Mouse (Mus musculus) forebrain, embryonic 16.5 days (tissue): ENCODE measurements at regions not wholly inside any gene's neighbourhood (a gene's known extent, or its start where the extent isn't known, plus 50 kb on each side); places are given as distances from the start of the nearest gene placed in this dataset.

Experiments
- ATAC-seq: fragments of 200-750 bp; cut with Nextera tagmentation; 2 replicates; pipeline ENCODE4 v1.8.0; 2017; ENCODE audit warnings: mild to moderate bottlenecking, moderate library complexity
- H3K27ac ChIP-seq: fragments of 300-500 bp; sonication (generic); 2 replicates; pipeline ENCODE4 v1.5.1; 2014; ENCODE audit warnings: low read length, control low read depth
- H3K27me3 ChIP-seq: fragments of 300-500 bp; sonication (generic); replicated peaks from 2 replicates; pipeline ENCODE4 v1.6.1; 2014; ENCODE audit warnings: low read length; ENCODE audit not compliant: control insufficient read depth, insufficient read depth
- H3K36me3 ChIP-seq: fragments of 300-500 bp; sonication (generic); 2 replicates; pipeline ENCODE4 v1.6.1; 2014; ENCODE audit not compliant: control insufficient read depth, insufficient read depth
- H3K4me1 ChIP-seq: fragments of 300-500 bp; sonication (generic); replicated peaks from 2 replicates; pipeline ENCODE4 v1.6.1; 2014; ENCODE audit warnings: low read length; ENCODE audit not compliant: control insufficient read depth, insufficient read depth
- H3K4me2 ChIP-seq: fragments of 300-500 bp; sonication (generic); 2 replicates; pipeline ENCODE4 v1.6.1; 2014; ENCODE audit warnings: mild to moderate bottlenecking, low read length, control low read depth
- H3K4me3 ChIP-seq: fragments of 300-500 bp; sonication (generic); replicated peaks from 2 replicates; pipeline ENCODE4 v1.5.1; 2014; ENCODE audit warnings: mild to moderate bottlenecking, low read length, control low read depth
- H3K9ac ChIP-seq: fragments of 300-500 bp; sonication (generic); replicated peaks from 2 replicates; pipeline ENCODE4 v1.6.1; 2014; ENCODE audit warnings: low read depth, low read length, control low read depth
- H3K9me3 ChIP-seq: fragments of 300-500 bp; sonication (generic); 2 replicates; pipeline ENCODE4 v1.6.1; 2016; ENCODE audit warnings: low read length; ENCODE audit not compliant: control insufficient read depth
- WGBS: fragments of 180-500 bp; shearing (Covaris S2); extraction: QIAGEN DNeasy Blood & Tissue Kit; methylation state at CpG from one replicate; pipeline ENCODE4 v1.1.7; 2014; 5-methylcytosine and 5-hydroxymethylcytosine counted together

DNA sequence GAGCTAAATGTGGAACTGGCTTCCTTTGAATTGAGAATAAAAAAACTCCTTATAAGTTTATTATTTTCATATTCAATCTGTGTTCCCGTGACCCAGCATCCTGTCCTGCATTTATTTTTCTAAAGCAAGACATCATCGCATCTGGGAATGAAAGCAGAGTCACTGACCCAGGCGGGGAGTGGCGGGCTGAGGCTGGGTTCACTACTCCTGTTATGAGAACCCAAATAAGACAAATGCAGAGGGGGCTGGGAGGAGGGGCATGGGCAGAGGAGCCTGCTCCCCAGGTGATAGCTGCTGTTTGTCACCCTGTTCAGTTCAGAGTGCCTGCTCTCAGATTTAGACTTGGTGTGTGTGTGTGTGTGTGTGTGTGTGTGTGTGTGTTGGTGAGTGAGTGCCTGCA lies 102.0 kb downstream of the Nxnl2 start:
- H3K4me3 ChIP-seq: no peak overlapping the region
- WGBS: 91% methylated on average over 4 of the region's 4 CpGs
- no peak overlapping the region for H3K4me2 ChIP-seq
- H3K9me3 ChIP-seq: no peaks in the 10 kb centered on the region; the same call in 1 of the 2 replicates
- H3K9ac ChIP-seq: no peak overlapping the region
- H3K27me3 ChIP-seq: no peaks in the 10 kb centered on the region
- no peaks in the 10 kb centered on the region for H3K36me3 ChIP-seq
- ATAC-seq: no peak
- H3K27ac ChIP-seq: no peak overlapping the region
- H3K4me1 ChIP-seq: no peaks in the 10 kb centered on the region

DNA sequence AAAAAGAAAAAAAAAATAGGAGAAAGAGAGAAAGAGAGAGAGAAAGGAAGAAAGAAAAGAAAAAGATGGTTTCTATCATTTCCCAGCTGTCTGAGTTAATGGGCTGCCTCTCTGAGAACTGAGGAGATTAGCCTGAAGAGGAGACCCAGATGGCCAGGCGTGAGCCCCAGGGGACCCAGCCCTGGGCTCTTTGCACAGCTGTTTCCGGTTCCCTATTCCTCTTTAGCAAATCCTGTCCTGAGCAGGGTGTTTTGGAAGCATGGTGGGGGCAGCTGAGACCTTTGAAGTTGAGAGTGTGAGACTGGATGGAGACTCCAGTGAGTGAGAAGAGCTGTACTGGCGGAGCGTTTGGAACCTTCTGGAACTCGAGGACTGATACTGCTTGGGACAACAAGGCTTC lies 103.8 kb downstream of the Nxnl2 start:
- H3K9ac ChIP-seq: no peak overlapping the region
- H3K9me3 ChIP-seq: no peaks in the 10 kb centered on the region; the same call in 1 of the 2 replicates
- H3K4me2 ChIP-seq: no peak overlapping the region
- H3K4me1 ChIP-seq: no peaks in the 10 kb centered on the region
- no peak overlapping the region for H3K27ac ChIP-seq
- no peaks in the 10 kb centered on the region for H3K27me3 ChIP-seq
- H3K4me3 ChIP-seq: no peak overlapping the region
- WGBS: 74% methylated on average over 5 of the region's 5 CpGs
- no peak for ATAC-seq
- no peaks in the 10 kb centered on the region for H3K36me3 ChIP-seq

DNA sequence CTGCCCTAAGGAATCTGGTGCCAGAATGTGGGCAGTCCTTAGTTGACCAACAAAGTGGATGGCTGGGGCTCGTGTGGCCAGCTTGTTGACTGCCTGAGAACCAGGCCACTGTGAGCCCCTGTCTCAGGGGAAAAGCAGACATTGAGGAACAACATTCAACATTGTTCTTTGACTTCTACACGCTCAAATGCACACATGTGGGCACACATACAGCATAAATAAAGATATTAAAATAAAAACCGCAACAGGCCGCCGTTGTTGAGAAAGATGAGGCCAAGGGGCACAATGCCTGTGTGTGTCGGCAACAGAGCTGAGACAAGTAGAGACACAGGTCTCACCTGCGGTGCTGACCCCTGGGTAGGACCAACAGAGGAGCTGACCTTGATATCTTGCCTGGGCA lies 105.8 kb downstream of the Nxnl2 start:
- Histone ChIP-seq H3K4me2 (no peak overlapping the region), H3K4me3 (no peak overlapping the region), H3K9me3 (no peaks in the 10 kb centered on the region; the same call in 1 of the 2 replicates), H3K4me1 (peaks cover 3% of the 10 kb centered on the region; the same call in 1 of the 2 replicates), H3K27ac (no peak overlapping the region), H3K9ac (no peak overlapping the region), H3K27me3 (no peaks in the 10 kb centered on the region), H3K36me3 (no peaks in the 10 kb centered on the region)
- ATAC-seq: no peak
- WGBS: 88% methylated on average over 7 of the region's 7 CpGs

DNA sequence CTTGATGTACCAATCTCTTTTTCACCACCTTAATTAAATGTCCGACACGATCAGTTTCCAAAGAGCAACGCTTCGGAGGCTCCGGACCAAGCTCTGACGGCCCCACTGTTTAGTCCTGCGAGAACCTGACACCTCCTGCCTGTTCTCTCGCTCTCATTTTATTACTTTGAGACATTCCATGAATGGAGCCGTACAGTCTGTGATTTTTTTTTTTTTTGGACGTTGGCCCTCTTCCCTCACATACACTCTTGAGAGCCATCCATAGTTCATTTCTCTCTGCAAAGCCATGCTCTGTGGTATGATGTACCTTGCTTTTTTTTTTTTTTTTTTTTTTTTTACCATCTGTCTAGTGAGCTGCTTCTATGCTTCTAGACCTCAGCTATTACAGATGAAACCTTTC lies 106.7 kb downstream of the Nxnl2 start:
- no peaks in the 10 kb centered on the region for H3K36me3 ChIP-seq
- ATAC-seq: no peak
- H3K27ac ChIP-seq: no peak overlapping the region
- peaks cover 3% of the 10 kb centered on the region; the same call in 1 of the 2 replicates for H3K4me1 ChIP-seq
- H3K9me3 ChIP-seq: no peaks in the 10 kb centered on the region
- H3K4me3 ChIP-seq: no peak overlapping the region
- WGBS: 69% methylated on average over 10 of the region's 10 CpGs
- H3K4me2 ChIP-seq: no peak overlapping the region
- H3K9ac ChIP-seq: no peak overlapping the region
- H3K27me3 ChIP-seq: no peaks in the 10 kb centered on the region

DNA sequence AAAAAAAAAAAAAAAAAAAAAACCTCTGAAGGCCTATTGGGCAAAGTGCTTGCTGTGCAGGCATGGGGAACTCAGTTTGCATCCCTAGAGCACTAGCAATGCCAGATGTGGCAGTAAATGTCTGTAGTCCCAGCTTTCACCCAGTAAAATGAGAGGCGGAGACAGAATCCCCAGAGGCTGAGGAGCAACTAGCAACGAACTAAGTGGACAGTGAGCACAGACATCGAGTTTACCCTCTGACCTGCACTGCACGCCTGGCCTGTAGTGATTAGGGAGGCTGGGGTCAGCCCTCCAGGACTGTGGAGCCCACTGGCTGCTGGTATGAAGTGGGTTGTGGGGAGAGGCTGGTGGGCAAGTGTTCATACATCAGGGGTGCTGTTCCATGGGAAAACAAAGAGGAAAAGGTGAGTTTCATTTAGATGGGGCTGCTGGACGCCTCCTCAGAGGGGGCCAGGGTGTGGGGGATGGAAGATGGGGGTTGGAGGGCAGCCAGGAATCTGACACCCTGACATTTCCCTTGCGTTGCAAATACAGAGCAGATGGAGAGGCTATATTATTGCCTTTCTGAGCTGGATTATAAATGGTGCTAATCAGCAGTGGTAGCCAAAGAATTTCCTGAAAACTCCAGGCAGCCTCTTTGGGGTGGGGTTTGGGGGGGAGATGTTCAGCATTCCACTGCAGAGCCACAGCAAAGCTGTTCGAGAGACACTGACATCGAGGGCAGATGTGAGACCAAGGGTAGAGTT lies 109.0 kb downstream of the Nxnl2 start:
- ATAC-seq: no peak
- H3K27me3 ChIP-seq: no peaks in the 10 kb centered on the region

DNA sequence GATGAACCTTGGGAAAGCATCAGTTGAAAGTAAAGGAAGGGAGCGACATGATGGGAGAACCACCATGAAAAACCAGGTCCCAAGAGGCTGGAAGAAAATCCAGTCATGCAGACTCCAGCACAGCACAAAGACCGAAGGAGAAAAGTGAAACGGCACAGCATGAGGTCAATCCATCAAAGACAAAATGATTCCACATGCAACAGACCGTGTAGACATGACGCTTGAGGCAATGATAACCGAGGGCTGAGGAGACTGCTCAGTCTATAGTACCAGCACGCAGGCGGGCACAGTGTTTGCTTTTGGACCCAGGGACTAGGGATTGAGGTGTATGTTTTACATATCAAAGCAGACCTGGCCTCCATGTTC lies 109.5 kb downstream of the Nxnl2 start:
- H3K27ac ChIP-seq: no peak overlapping the region
- H3K36me3 ChIP-seq: no peaks in the 10 kb centered on the region
- WGBS: 72% methylated on average over 8 of the region's 8 CpGs
- H3K9ac ChIP-seq: no peak overlapping the region
- H3K9me3 ChIP-seq: no peaks in the 10 kb centered on the region
- no peaks in the 10 kb centered on the region for H3K27me3 ChIP-seq
- no peak overlapping the region for H3K4me3 ChIP-seq
- H3K4me1 ChIP-seq: peaks cover 3% of the 10 kb centered on the region; the same call in 1 of the 2 replicates
- H3K4me2 ChIP-seq: no peak overlapping the region
- no peak for ATAC-seq

More for the DNA sequence above, 109.0 kb downstream of the Nxnl2 start:
- no peaks in the 10 kb centered on the region for H3K9me3 ChIP-seq
- 52% methylated on average over 8 of the region's 8 CpGs for WGBS
- no peak overlapping the region for H3K9ac ChIP-seq
- no peak overlapping the region for H3K27ac ChIP-seq
- no peak overlapping the region for H3K4me3 ChIP-seq
- no peak overlapping the region for H3K4me2 ChIP-seq
- H3K4me1 ChIP-seq: peaks cover 3% of the 10 kb centered on the region; the same call in 1 of the 2 replicates
- no peaks in the 10 kb centered on the region for H3K36me3 ChIP-seq

DNA sequence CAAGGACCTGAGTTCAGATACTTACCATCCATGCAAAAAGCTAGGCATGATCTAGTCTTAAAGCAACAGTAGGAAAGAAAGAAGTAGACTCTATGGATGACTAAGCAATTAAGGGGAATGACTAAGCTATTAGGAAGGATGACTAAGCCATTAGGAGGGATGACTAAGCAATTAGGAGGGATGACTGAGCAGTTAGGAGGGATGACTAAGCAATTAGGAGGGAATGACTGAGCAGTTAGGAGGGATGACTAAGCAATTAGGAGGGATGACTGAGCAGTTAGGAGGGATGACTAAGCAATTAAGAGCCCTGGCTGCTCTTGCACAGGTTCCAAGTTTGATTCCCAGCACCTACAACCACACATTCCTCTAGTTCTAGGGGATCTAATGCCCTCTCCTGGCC lies 113.9 kb downstream of the Nxnl2 start:
- Histone ChIP-seq H3K27ac (no peak overlapping the region), H3K9ac (no peak overlapping the region), H3K36me3 (no peaks in the 10 kb centered on the region), H3K4me3 (no peak overlapping the region), H3K9me3 (no peaks in the 10 kb centered on the region), H3K27me3 (no peaks in the 10 kb centered on the region), H3K4me1 (peaks cover 3% of the 10 kb centered on the region; the same call in 1 of the 2 replicates), H3K4me2 (no peak overlapping the region)
- ATAC-seq: no peak

DNA sequence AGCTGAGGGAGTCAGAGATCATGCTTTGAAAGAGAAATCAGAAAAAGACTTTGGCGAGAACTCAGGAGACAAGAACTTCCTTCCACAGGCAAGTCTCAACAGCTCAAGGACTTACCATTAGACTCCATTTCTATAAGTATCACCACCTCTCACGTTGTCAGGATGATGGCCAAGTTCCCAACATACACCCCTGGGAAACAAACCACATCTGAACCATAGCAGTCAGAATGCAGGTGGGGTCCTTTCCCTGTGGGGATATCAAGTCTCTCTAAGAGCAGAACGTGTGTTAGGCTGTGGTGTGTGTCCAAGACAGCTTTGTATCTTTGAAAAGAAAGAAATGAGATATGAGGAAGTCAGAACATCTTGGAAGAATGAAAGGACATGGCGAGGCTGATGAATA lies 118.6 kb downstream of the Nxnl2 start:
- Histone ChIP-seq H3K9me3 (no peaks in the 10 kb centered on the region), H3K4me1 (no peaks in the 10 kb centered on the region), H3K4me3 (no peak overlapping the region), H3K4me2 (no peak overlapping the region), H3K27me3 (no peaks in the 10 kb centered on the region), H3K27ac (0 out of 2 replicates have a peak overlapping the region, but pooled peaks have one; percentile 20), H3K36me3 (no peaks in the 10 kb centered on the region), H3K9ac (no peak overlapping the region)
- ATAC-seq: no peak
- 76% methylated on average over 4 of the region's 4 CpGs for WGBS

DNA sequence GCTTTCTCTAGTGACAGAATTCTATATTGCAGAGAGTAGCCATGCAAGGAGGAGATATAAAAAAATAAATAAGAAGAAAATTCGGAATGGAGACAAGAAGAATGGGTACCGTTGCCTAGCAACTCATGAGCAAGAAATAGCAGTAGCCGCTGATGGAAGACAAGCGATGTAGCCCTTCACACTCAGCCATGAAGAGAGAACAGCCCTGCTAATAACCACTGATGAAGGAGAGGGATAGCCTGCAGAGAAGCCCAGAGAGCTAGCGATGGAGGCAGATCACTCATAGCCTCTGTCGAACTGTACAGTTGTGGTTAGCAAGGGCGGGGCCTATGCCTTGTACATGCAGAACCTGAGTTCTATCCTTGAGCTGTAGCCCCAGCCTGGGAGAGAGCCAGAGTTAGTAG lies 118.4 kb upstream of the S1pr3 start:
- Histone ChIP-seq H3K9ac (no peak overlapping the region), H3K27ac (peak overlapping the region; percentile 48; the same call in 1 of the 2 replicates), H3K27me3 (no peaks in the 10 kb centered on the region), H3K36me3 (no peaks in the 10 kb centered on the region), H3K4me3 (no peak overlapping the region), H3K4me1 (no peaks in the 10 kb centered on the region), H3K9me3 (no peaks in the 10 kb centered on the region), H3K4me2 (no peak overlapping the region)
- peak; percentile 40; the same call in 1 of the 2 replicates for ATAC-seq
- 76% methylated on average over 7 of the region's 7 CpGs for WGBS
